Mouse (Mus musculus): ENCODE measurements around the gene Nfatc4. TPM values are rescaled to one million over a fixed set of nuclear protein-coding genes. Genes with fewer than 3 reads are reported as not detected.

The Nfatc4 gene
- polyA plus RNA-seq, 1 experiment from 2014 or later: 66.1 TPM

DNA sequence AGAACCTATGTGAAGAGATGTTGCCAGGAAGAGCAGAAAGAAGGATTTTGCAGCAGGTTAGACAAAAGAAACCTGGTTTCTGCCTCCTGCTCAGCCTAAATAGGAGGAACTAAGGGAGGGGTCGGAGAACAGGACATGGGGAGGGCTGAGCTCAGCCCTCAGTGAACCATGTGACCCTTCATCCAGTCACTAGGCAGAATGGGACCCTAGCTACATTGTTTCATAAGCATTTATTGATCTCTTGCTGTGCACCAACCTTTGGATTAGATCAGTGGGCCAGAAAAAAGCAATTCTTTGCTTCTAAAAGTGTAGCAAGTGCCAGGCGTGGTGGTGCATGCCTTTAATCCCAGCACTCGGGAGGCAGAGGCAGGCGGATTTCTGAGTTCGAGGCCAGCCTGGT, 15.4 kb downstream of the Nfatc4 start:
- DNase-seq (no peak), ATAC-seq (ENCODE audit: insufficient read depth) (no peak)
- WGBS: 90% methylated on average over 5 of the region's 5 CpGs
- Histone ChIP-seq H3K36me3 (ENCODE audit: insufficient read depth) (peaks cover 10% of the 10 kb centered on the region), H3K27ac (ENCODE audit: low read depth) (no peak overlapping the region), H3K27me3 (ENCODE audit: insufficient read depth, low read length) (no peaks in the 10 kb centered on the region), H3K9ac (no peak overlapping the region), H3K9me3 (ENCODE audit: low read depth, low read length) (no peaks in the 10 kb centered on the region), H3K4me2 (no peak overlapping the region), H3K4me1 (ENCODE audit: insufficient read depth) (no peaks in the 10 kb centered on the region), H3K4me3 (ENCODE audit: low read depth, low read length) (no peak overlapping the region)
- no peak for TF ChIP-seq CTCF (IDR thresholded peaks at IDR 0.05; ENCODE audit: low read depth)

DNA sequence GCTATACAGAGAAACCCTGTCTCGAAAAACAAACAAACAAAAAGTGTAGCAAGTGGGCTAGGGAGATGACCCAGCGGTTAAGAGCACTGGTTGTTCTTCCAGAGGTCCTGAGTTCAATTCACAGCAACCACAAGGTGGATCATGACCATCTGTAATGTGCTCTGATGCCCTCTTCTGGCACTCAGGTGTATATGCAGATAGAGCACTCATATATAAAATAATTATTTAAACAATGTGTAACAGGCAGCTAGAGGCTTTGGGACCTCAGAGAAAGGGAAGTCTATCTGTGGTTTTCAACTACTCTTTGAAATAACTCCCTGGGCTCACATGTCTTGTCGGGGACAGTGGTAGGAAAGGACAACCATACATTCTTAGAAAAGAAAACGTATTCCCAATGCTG, 15.8 kb downstream of the Nfatc4 start:
- DNase-seq: no peak
- H3K9me3 ChIP-seq (ENCODE audit: low read depth, low read length): no peaks in the 10 kb centered on the region
- H3K27ac ChIP-seq (ENCODE audit: low read depth): no peak overlapping the region
- no peak for ATAC-seq (ENCODE audit: insufficient read depth)
- H3K4me3 ChIP-seq (ENCODE audit: low read depth, low read length): no peak overlapping the region
- no peak overlapping the region for H3K4me2 ChIP-seq
- WGBS: 83% methylated on average over 4 of the region's 4 CpGs
- no peaks in the 10 kb centered on the region for H3K27me3 ChIP-seq (ENCODE audit: insufficient read depth, low read length)
- peaks cover 6% of the 10 kb centered on the region; the same call in 1 of the 2 replicates for H3K36me3 ChIP-seq (ENCODE audit: insufficient read depth)
- H3K4me1 ChIP-seq (ENCODE audit: insufficient read depth): no peaks in the 10 kb centered on the region
- peak; percentile 19; the same call in 1 of the 2 replicates for TF ChIP-seq CTCF (IDR thresholded peaks at IDR 0.05; ENCODE audit: low read depth)
- H3K9ac ChIP-seq: no peak overlapping the region

GRCm38 (mm10) chr14:55840853-55841366, 18.0 kb downstream of the Nfatc4 start:
- no peak for DNase-seq
- no peak overlapping the region for H3K4me2 ChIP-seq
- no peaks in the 10 kb centered on the region for H3K27me3 ChIP-seq (ENCODE audit: insufficient read depth, low read length)
- ATAC-seq (ENCODE audit: insufficient read depth): no peak
- H3K9me3 ChIP-seq (ENCODE audit: low read depth, low read length): no peaks in the 10 kb centered on the region
- no peak for TF ChIP-seq CTCF (IDR thresholded peaks at IDR 0.05; ENCODE audit: low read depth)
- H3K36me3 ChIP-seq (ENCODE audit: insufficient read depth): no peaks in the 10 kb centered on the region
- 68% methylated on average over 4 of the region's 4 CpGs for WGBS
- no peak overlapping the region for H3K4me3 ChIP-seq (ENCODE audit: low read depth, low read length)
- no peak overlapping the region for H3K9ac ChIP-seq
- no peaks in the 10 kb centered on the region for H3K4me1 ChIP-seq (ENCODE audit: insufficient read depth)
- no peak overlapping the region for H3K27ac ChIP-seq (ENCODE audit: low read depth)

DNA sequence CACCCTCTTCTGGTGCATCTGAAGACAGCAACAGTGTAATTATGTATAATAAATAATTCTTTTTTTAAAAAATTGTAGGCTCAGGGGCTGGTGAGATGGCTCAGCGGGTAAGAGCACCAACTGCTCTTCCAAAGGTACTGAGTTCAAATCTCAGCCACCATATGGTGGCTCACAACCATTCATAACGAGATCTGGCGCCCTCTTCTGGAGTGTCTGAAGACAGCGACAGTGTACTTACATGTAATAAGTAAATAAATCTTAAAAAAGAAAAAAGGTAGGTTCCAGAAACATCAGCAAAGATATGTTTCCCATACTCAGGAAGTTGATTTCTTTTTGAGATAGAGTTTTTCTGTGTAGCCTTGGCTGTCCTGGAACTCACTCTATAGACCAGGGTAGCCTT, 19.9 kb downstream of the Nfatc4 start:
- DNase-seq (no peak), ATAC-seq (ENCODE audit: insufficient read depth) (no peak)
- Histone ChIP-seq H3K4me2 (no peak overlapping the region), H3K4me3 (ENCODE audit: low read depth, low read length) (no peak overlapping the region), H3K36me3 (ENCODE audit: insufficient read depth) (no peaks in the 10 kb centered on the region), H3K4me1 (ENCODE audit: insufficient read depth) (no peaks in the 10 kb centered on the region), H3K27me3 (ENCODE audit: insufficient read depth, low read length) (no peaks in the 10 kb centered on the region), H3K27ac (ENCODE audit: low read depth) (no peak overlapping the region), H3K9ac (no peak overlapping the region), H3K9me3 (ENCODE audit: low read depth, low read length) (no peaks in the 10 kb centered on the region)
- whole genome bisulfite sequencing: 77% methylated on average over 4 of the region's 4 CpGs
- peak; percentile 26 for TF ChIP-seq CTCF (IDR thresholded peaks at IDR 0.05; ENCODE audit: low read depth)

GRCm38 (mm10) chr14:55845506-55846294, 22.8 kb downstream of the Nfatc4 start:
- no peak for DNase-seq
- Histone ChIP-seq H3K27ac (ENCODE audit: low read depth) (no peak overlapping the region), H3K27me3 (ENCODE audit: insufficient read depth, low read length) (no peaks in the 10 kb centered on the region), H3K36me3 (ENCODE audit: insufficient read depth) (no peaks in the 10 kb centered on the region), H3K4me2 (no peak overlapping the region), H3K4me3 (ENCODE audit: low read depth, low read length) (no peak overlapping the region), H3K9ac (no peak overlapping the region), H3K9me3 (ENCODE audit: low read depth, low read length) (no peaks in the 10 kb centered on the region), H3K4me1 (ENCODE audit: insufficient read depth) (no peaks in the 10 kb centered on the region)
- TF ChIP-seq CTCF (IDR thresholded peaks at IDR 0.05; ENCODE audit: low read depth): no peak
- ATAC-seq (ENCODE audit: insufficient read depth): no peak
- WGBS: 59% methylated on average over 9 of the region's 9 CpGs

- Histone ChIP-seq H3K27me3 (ENCODE audit: insufficient read depth, low read length) (no peaks in the 10 kb centered on the region), H3K36me3 (ENCODE audit: insufficient read depth) (no peaks in the 10 kb centered on the region), H3K27ac (ENCODE audit: low read depth) (no peak overlapping the region), H3K9ac (no peak overlapping the region), H3K4me2 (no peak overlapping the region), H3K4me1 (ENCODE audit: insufficient read depth) (peaks cover 13% of the 10 kb centered on the region), H3K4me3 (ENCODE audit: low read depth, low read length) (no peak overlapping the region), H3K9me3 (ENCODE audit: low read depth, low read length) (no peaks in the 10 kb centered on the region)
- 37% methylated on average over 6 of the region's 6 CpGs for WGBS
- no peak for DNase-seq
- no peak for TF ChIP-seq CTCF (IDR thresholded peaks at IDR 0.05; ENCODE audit: low read depth)
- ATAC-seq (ENCODE audit: insufficient read depth): no peak
Measured at GRCm38 (mm10) chr14:55850885-55851284, 27.9 kb downstream of the Nfatc4 start.

- WGBS: 3% methylated on average over 11 of the region's 11 CpGs
- Histone ChIP-seq H3K4me1 (ENCODE audit: insufficient read depth) (peaks cover 22% of the 10 kb centered on the region), H3K27ac (ENCODE audit: low read depth) (peak overlapping the region; percentile 97), H3K9me3 (ENCODE audit: low read depth, low read length) (no peaks in the 10 kb centered on the region), H3K27me3 (ENCODE audit: insufficient read depth, low read length) (no peaks in the 10 kb centered on the region), H3K4me2 (peak overlapping the region; percentile 76), H3K9ac (peak overlapping the region; percentile 81), H3K4me3 (ENCODE audit: low read depth, low read length) (peak overlapping the region; percentile 72), H3K36me3 (ENCODE audit: insufficient read depth) (peaks cover 8% of the 10 kb centered on the region)
- ATAC-seq (ENCODE audit: insufficient read depth): peak; percentile 84
- DNase-seq: peak; percentile 89
- no peak for TF ChIP-seq CTCF (IDR thresholded peaks at IDR 0.05; ENCODE audit: low read depth)
Measured at GRCm38 (mm10) chr14:55852646-55853551, 30.0 kb downstream of the Nfatc4 start.
